Comparison of ENCODE assay signal across 19 mouse cellular contexts in genomic region chr9:25353775-25354174, GRCm38 (mm10).
"Had no signal": no experiment of that assay in that cellular context is flagged by ENCODE, and none has a peak within 500 bp of the region (broad histone marks: within the 10 kb centered on the region; RNA-seq: fewer than 3 reads in every experiment).

No protein-coding gene starts in this region.

- H3K27me3 ChIP-seq: limb, embryonic 12.5 days; limb, embryonic 15.5 days; midbrain, embryonic 13.5 days; neural tube, embryonic 13.5 days; stomach, embryonic 15.5 days had no signal

- H3K4me3 ChIP-seq: limb, embryonic 12.5 days; limb, embryonic 15.5 days; midbrain, embryonic 13.5 days; myocyte; neural tube, embryonic 13.5 days; stomach, embryonic 15.5 days had no signal

- H3K36me3 ChIP-seq: limb, embryonic 12.5 days; limb, embryonic 15.5 days; midbrain, embryonic 13.5 days; neural tube, embryonic 13.5 days; stomach, embryonic 15.5 days had no signal

- H3K4me1 ChIP-seq: limb, embryonic 12.5 days; limb, embryonic 15.5 days; midbrain, embryonic 13.5 days; neural tube, embryonic 13.5 days; stomach, embryonic 15.5 days had no signal

- H3K4me2 ChIP-seq: limb, embryonic 12.5 days; limb, embryonic 15.5 days; liver, embryonic 11.5 days; lung, embryonic 14.5 days; midbrain, embryonic 13.5 days; neural tube, embryonic 13.5 days; stomach, embryonic 15.5 days had no signal

- DNase-seq: kidney, postnatal 14 days; kidney, postnatal 4 days; left cerebral cortex, postnatal 4 days; liver, postnatal 0 days; lung, embryonic 14.5 days; retina, postnatal 1 day; right cerebral cortex, postnatal 25 days; spleen, adult 18-20 months; thymus, postnatal 25 days had no signal

- H3K9ac ChIP-seq: limb, embryonic 12.5 days; limb, embryonic 15.5 days; liver, embryonic 14.5 days; liver, postnatal 0 days; lung, embryonic 14.5 days; midbrain, embryonic 13.5 days; neural tube, embryonic 13.5 days; stomach, embryonic 15.5 days had no signal

- H3K27ac ChIP-seq: limb, embryonic 12.5 days; limb, embryonic 15.5 days; liver, embryonic 14.5 days; macrophage; midbrain, embryonic 13.5 days; neural tube, embryonic 13.5 days; stomach, embryonic 15.5 days had no signal

- H3K9me3 ChIP-seq: limb, embryonic 12.5 days; limb, embryonic 15.5 days; midbrain, embryonic 13.5 days; neural tube, embryonic 13.5 days; stomach, embryonic 15.5 days had no signal

- ATAC-seq: liver, postnatal 0 days; lung, postnatal 0 days; midbrain, embryonic 13.5 days had no signal
